Mouse (Mus musculus): Measurements from ENCODE around the gene Fmo5. TPM values are rescaled to one million over a fixed set of nuclear protein-coding genes. Genes with fewer than 3 reads are reported as not detected.

Gene Fmo5
- polyA plus RNA-seq, 1 experiment = 5.8 TPM

DNA sequence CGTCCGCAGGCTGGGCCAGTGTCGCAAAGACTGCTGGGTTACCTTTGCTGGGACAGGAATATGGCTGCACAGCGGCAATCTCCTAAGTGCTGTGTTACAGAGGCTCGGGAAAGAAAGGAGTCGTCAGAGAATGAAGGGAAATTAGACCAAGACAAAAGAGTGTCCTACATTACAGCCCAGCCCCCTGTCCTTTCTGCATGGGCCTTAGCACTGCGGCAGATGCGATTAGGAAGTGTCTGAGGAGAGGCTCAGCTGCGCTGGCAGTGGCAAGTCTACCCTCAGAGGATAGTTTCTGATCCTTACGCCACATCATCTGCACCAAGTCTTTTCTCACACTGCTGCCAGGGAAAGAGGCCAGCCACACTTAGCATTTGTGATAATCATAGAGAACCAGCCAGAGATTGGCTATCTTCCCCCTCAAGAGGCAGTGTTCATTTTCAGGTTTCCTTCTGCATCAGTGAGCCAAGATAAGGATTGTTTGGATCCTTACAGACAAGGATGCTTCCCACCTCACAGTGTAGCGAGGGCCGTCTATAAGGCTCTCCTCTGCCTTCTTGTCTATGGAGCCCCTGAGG, 62.9 kb downstream of the Fmo5 start:
- Histone ChIP-seq H3K36me3 (ENCODE audit: control insufficient read depth, insufficient read depth, low read length) (no peaks in the 10 kb centered on the region), H3K27me3 (ENCODE audit: control insufficient read depth, insufficient read depth, low read length) (no peaks in the 10 kb centered on the region), H3K27ac (ENCODE audit: control insufficient read depth, insufficient read depth, low read length) (no peak overlapping the region), H3K4me1 (replicated peaks; ENCODE audit: control insufficient read depth, insufficient read depth, low read length) (no peaks in the 10 kb centered on the region), H3K4me3 (ENCODE audit: control insufficient read depth, insufficient read depth, low read length) (no peak overlapping the region)
- TF ChIP-seq POLR2A (IDR thresholded peaks at IDR 0.05; ENCODE audit: control insufficient read depth, extremely low read depth, insufficient read depth, low read length, poor library complexity) (no peak), CTCF (IDR thresholded peaks at IDR 0.05; ENCODE audit: borderline replicate concordance, control insufficient read depth, extremely low read depth, insufficient read depth, low read length, poor library complexity) (no peak)
- no peak for DNase-seq
- WGBS = 95% methylated on average over 12 of the region's 12 CpGs

DNA sequence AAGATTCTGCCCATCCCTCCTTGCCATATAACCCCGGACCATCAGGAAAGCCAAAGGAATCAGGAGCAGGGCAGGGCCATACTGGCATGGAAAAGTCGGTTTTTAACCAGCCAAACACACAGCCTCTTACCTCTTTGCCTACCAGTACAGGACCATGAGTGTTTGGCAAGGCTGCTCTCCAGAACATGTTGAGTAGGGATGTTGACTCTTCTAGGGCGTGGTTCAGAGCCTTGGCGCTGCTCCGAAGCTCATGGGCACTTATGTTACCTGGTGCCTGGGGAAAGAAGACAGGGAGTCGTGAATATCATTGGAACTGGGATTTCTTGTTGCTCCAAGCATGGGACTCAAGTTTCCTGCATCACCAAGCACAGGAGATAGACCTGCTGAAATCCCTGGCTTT, 65.2 kb downstream of the Fmo5 start:
- no peaks in the 10 kb centered on the region for H3K27me3 ChIP-seq (ENCODE audit: control insufficient read depth, insufficient read depth, low read length)
- no peak for DNase-seq
- no peaks in the 10 kb centered on the region for H3K4me1 ChIP-seq (replicated peaks; ENCODE audit: control insufficient read depth, insufficient read depth, low read length)
- 81% methylated on average over 6 of the region's 6 CpGs for WGBS
- no peak overlapping the region for H3K4me3 ChIP-seq (ENCODE audit: control insufficient read depth, insufficient read depth, low read length)
- no peaks in the 10 kb centered on the region for H3K36me3 ChIP-seq (ENCODE audit: control insufficient read depth, insufficient read depth, low read length)
- TF ChIP-seq POLR2A (IDR thresholded peaks at IDR 0.05; ENCODE audit: control insufficient read depth, extremely low read depth, insufficient read depth, low read length, poor library complexity) (no peak), CTCF (IDR thresholded peaks at IDR 0.05; ENCODE audit: borderline replicate concordance, control insufficient read depth, extremely low read depth, insufficient read depth, low read length, poor library complexity) (no peak)
- no peak overlapping the region for H3K27ac ChIP-seq (ENCODE audit: control insufficient read depth, insufficient read depth, low read length)

DNA sequence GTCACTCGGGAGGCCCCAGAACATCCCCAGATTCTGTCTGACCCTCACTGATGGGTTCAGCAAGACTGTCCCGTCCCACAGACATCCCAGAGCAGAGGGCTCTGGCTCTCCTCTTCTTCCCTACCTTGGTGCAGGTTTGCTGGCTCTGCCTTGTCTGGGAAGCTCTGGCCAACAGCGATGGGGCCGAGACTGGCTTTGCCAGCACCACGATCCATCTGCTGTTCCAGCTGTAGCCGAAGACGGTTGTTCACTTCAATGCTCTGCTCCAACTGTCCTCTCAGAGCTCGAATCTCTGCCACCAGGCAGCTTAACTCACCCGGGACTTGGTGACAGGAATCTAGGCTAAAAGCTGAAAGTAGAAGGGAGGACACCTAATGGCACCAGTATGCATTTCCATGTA, 68.3 kb downstream of the Fmo5 start:
- no peak overlapping the region for H3K27ac ChIP-seq (ENCODE audit: control insufficient read depth, insufficient read depth, low read length)
- TF ChIP-seq POLR2A (IDR thresholded peaks at IDR 0.05; ENCODE audit: control insufficient read depth, extremely low read depth, insufficient read depth, low read length, poor library complexity) (no peak), CTCF (IDR thresholded peaks at IDR 0.05; ENCODE audit: borderline replicate concordance, control insufficient read depth, extremely low read depth, insufficient read depth, low read length, poor library complexity) (no peak)
- DNase-seq = no peak
- H3K36me3 ChIP-seq (ENCODE audit: control insufficient read depth, insufficient read depth, low read length) = no peaks in the 10 kb centered on the region
- H3K4me3 ChIP-seq (ENCODE audit: control insufficient read depth, insufficient read depth, low read length) = no peak overlapping the region
- 85% methylated on average over 9 of the region's 9 CpGs for WGBS
- H3K4me1 ChIP-seq (replicated peaks; ENCODE audit: control insufficient read depth, insufficient read depth, low read length) = no peaks in the 10 kb centered on the region
- H3K27me3 ChIP-seq (ENCODE audit: control insufficient read depth, insufficient read depth, low read length) = no peaks in the 10 kb centered on the region

DNA sequence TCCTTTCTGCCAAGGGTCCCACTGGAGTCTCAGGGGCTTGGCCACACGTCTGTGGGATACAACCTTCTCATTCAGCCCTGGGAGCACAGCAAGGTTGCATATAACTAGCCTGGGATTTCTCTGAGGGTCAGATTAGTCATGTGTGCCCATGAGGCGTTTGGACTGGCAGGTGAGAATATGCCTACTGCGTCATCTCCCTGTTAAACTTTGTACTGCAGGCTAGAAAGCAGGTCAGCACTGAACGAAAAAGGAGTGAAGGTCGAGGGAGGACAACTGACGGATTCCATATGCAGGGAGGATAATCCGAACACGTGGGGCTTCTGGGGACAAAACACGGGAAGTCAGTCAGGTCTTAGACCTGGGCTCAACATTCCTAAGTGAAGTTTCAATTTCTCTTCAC, 68.7 kb downstream of the Fmo5 start:
- Histone ChIP-seq H3K27me3 (ENCODE audit: control insufficient read depth, insufficient read depth, low read length) (no peaks in the 10 kb centered on the region), H3K27ac (ENCODE audit: control insufficient read depth, insufficient read depth, low read length) (no peak overlapping the region), H3K36me3 (ENCODE audit: control insufficient read depth, insufficient read depth, low read length) (no peaks in the 10 kb centered on the region), H3K4me3 (ENCODE audit: control insufficient read depth, insufficient read depth, low read length) (no peak overlapping the region), H3K4me1 (replicated peaks; ENCODE audit: control insufficient read depth, insufficient read depth, low read length) (no peaks in the 10 kb centered on the region)
- no peak for DNase-seq
- WGBS = 88% methylated on average over 9 of the region's 9 CpGs
- no peak for TF ChIP-seq POLR2A (IDR thresholded peaks at IDR 0.05; ENCODE audit: control insufficient read depth, extremely low read depth, insufficient read depth, low read length, poor library complexity)
- no peak for TF ChIP-seq CTCF (IDR thresholded peaks at IDR 0.05; ENCODE audit: borderline replicate concordance, control insufficient read depth, extremely low read depth, insufficient read depth, low read length, poor library complexity)

DNA sequence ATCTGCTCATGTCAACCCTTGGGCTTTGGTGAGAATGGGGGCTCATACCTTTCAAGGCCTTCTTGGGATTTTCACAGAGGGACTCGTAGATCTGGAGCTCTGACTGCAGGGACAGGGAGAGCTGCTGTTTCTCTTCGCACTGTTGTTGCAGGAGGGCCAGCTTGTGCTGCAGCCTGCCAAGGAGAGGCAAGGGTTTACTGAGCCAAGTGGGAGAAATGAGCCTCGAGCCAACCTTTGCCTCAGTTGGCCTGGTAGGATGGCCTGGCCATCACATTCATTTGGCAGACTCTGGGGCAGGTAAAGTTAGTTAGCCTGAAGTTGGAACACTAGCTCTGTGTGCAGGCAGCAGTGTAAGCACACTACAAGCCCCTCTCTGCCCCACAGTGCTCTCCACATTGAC, 70.5 kb downstream of the Fmo5 start:
- H3K36me3 ChIP-seq (ENCODE audit: control insufficient read depth, insufficient read depth, low read length) = no peaks in the 10 kb centered on the region
- DNase-seq = no peak
- TF ChIP-seq POLR2A (IDR thresholded peaks at IDR 0.05; ENCODE audit: control insufficient read depth, extremely low read depth, insufficient read depth, low read length, poor library complexity) (no peak), CTCF (IDR thresholded peaks at IDR 0.05; ENCODE audit: borderline replicate concordance, control insufficient read depth, extremely low read depth, insufficient read depth, low read length, poor library complexity) (no peak)
- 87% methylated on average over 3 of the region's 3 CpGs for WGBS
- no peaks in the 10 kb centered on the region for H3K27me3 ChIP-seq (ENCODE audit: control insufficient read depth, insufficient read depth, low read length)
- no peak overlapping the region for H3K4me3 ChIP-seq (ENCODE audit: control insufficient read depth, insufficient read depth, low read length)
- H3K27ac ChIP-seq (ENCODE audit: control insufficient read depth, insufficient read depth, low read length) = no peak overlapping the region
- H3K4me1 ChIP-seq (replicated peaks; ENCODE audit: control insufficient read depth, insufficient read depth, low read length) = no peaks in the 10 kb centered on the region

DNA sequence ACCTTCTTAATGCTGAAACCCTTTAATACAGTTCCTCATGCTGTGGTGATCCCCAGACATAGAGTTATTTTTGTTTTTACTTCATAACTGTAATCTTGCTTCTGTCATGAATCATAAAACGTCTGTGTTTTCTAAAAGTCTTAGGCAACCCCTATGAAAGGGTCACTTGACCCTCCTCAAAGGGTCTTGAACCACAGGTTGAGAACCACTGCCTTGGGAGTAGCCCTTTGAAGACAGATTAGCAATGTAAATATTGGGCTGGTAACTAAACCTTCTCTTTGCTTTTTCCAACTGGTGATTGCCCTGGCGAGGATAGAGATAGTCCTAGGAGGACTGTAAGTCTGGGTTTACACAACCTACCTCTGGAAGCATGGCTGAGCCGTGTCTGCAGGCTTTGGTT, 72.6 kb downstream of the Fmo5 start:
- H3K4me3 ChIP-seq (ENCODE audit: control insufficient read depth, insufficient read depth, low read length) = no peak overlapping the region
- H3K27me3 ChIP-seq (ENCODE audit: control insufficient read depth, insufficient read depth, low read length) = no peaks in the 10 kb centered on the region
- TF ChIP-seq CTCF (IDR thresholded peaks at IDR 0.05; ENCODE audit: borderline replicate concordance, control insufficient read depth, extremely low read depth, insufficient read depth, low read length, poor library complexity) (no peak), POLR2A (IDR thresholded peaks at IDR 0.05; ENCODE audit: control insufficient read depth, extremely low read depth, insufficient read depth, low read length, poor library complexity) (no peak)
- no peak for DNase-seq
- H3K27ac ChIP-seq (ENCODE audit: control insufficient read depth, insufficient read depth, low read length) = no peak overlapping the region
- no peaks in the 10 kb centered on the region for H3K36me3 ChIP-seq (ENCODE audit: control insufficient read depth, insufficient read depth, low read length)
- 69% methylated on average over 3 of the region's 3 CpGs for WGBS
- no peaks in the 10 kb centered on the region for H3K4me1 ChIP-seq (replicated peaks; ENCODE audit: control insufficient read depth, insufficient read depth, low read length)

All from thymus, adult 2 months (tissue).